Mouse (Mus musculus): ENCODE measurements around the gene Setd2.

GRCm38 (mm10) chr9:110525737-110526136, 6.7 kb upstream of the Setd2 start:
- TF ChIP-seq POLR2A (IDR thresholded peaks at IDR 0.05; ENCODE audit: insufficient read length, low read depth) (no peak), MYOG (IDR thresholded peaks at IDR 0.05; ENCODE audit: control insufficient read depth in 1 of 3, insufficient read depth in 1 of 3, insufficient read length in 2 of 3, low read depth in 2 of 3) (no peak), POLR2AphosphoS2 (IDR thresholded peaks at IDR 0.05; ENCODE audit: insufficient read length, low read depth) (no peak), SRF (IDR thresholded peaks at IDR 0.05; ENCODE audit: control insufficient read depth, insufficient read length, low read depth) (no peak), USF1 (IDR thresholded peaks at IDR 0.05; ENCODE audit: low read depth) (no peak), MAX (IDR thresholded peaks at IDR 0.05; ENCODE audit: low read depth) (no peak), TCF3 (IDR thresholded peaks at IDR 0.05; ENCODE audit: insufficient read length, low read depth) (no peak), E2F4 (IDR thresholded peaks at IDR 0.05; ENCODE audit: insufficient read depth) (no peak), TCF12 (IDR thresholded peaks at IDR 0.05; ENCODE audit: insufficient read depth, poor library complexity, severe bottlenecking) (no peak)
